Mouse (Mus musculus): ENCODE measurements at regions not wholly inside any gene's neighbourhood (a gene's known extent, or its start where the extent isn't known, plus 50 kb on each side); places are given as distances from the start of the nearest gene placed in this dataset.

DNA sequence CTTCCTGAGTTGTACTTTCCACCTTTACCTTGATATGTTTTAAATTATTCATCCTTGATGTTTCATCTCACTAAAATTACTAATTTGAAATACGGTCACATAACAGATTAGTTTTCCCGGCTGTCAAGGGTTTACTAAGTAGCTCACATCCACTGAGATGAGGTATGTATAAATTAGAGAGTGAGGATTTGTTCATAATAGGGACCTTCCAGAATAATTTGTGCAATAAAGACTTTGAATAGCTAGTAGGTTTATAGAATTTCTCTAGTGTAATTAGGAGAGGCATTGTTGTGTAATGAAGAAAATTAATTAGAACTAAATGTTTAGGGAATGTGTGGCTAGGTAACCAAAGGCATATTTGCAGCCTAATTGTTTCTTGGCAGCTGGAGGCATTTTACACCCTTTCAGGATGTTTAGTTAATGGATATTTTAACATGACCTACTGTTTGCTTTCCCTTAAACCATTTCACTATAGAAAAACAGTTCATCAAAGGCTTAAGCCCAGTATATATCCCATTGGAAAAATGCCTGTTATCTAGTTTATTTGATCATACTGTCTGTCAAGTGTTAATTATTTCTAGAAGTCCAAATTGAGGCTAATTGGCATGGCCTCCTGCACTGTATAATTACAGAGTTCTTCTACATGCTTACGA lies 70.8 kb downstream of the Mat2b start:
- DNase-seq (ENCODE audit: low spot score in 2 of 2), result no peak

DNA sequence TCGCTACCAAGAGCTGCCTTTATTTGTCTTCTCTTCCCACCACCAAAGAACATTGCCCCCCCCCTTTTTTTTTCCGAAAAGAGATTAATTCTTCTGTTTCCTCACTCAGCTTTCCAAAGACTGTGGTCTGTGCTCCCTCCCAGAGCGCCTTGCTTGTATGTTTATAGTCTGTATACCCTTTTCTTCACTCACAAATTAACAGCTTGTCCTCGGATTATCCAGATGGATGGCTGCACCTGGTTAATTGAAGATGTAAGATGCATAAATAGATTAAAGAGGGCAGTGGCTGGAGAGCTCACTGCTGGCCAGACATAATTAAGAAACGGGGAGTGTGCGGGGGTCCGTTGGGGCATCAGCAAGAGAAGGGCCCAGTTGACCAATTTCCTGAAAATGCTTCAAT lies 75.0 kb downstream of the Mat2b start:
- no peak for DNase-seq (ENCODE audit: low spot score in 2 of 2)

DNA sequence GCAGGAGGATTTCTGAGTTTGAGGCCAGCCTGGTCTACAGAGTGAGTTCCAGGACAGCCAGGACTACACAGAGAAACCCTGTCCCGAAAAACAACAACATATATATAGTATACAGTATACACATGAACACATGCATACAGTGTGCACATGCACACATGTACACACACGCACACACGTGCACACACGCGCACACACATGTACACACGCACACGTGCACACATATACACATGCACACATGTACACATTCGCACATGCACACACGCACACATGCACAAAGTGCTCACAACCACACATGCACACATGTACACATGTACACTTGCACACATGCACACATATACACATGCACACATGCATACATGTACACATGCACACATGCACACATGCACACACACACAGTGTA lies 92.0 kb downstream of the Mat2b start:
- DNase-seq (ENCODE audit: low spot score in 2 of 2), result no peak

DNA sequence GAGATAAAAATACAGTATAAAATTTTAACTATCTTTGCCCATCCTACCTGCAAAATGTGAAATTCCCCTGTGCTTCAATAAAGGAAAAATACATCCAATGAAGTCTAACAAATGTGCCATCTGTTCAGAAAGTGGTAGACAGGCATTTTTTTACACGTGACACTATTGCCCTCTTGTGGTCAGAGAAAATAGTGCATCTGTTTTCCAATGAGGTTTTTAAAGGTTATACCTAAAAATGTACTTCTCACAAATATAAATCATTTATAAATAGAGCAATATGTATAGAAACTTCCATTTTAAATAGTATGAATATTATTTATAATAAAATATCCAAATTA lies 93.5 kb downstream of the Mat2b start:
- DNase-seq (ENCODE audit: low spot score in 2 of 2), result no peak

DNA sequence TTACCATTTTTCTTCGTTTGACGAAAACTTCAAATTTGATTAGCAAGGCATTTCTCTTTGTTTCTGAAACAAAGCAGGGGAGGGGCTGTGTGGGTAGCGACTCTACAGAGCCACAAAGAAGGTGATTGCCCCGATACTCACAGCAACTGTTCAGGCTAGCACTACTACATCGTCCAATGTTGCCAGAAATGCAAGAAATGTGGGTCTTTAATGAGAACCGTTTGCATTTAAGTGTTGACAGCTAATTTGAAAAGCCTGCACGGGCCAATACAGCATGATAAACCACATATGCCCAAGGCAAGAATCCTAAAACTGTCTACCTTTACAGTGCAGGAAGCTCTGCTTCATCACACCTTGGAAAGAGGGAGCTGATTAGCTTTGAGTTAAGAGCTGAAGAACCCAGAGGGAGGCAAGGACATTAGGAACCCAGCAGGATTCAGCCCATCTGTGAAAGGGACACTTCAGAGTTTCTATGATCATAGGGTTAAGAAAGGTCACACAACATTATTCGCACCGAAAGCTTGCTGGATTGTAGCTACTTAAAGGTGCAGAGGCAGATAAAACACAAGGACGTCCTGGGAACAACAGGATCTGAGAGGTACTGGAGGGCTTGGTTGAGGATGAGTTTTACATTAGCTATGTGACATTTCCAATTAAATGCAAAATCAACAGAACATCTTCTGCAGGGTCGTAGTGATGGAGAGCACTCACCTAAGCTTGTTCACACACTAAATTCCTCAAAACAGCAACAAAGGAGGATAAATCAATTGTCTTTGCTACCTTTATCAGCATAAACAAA lies 94.0 kb downstream of the Mat2b start:
- DNase-seq (ENCODE audit: low spot score in 2 of 2), result no peak

DNA sequence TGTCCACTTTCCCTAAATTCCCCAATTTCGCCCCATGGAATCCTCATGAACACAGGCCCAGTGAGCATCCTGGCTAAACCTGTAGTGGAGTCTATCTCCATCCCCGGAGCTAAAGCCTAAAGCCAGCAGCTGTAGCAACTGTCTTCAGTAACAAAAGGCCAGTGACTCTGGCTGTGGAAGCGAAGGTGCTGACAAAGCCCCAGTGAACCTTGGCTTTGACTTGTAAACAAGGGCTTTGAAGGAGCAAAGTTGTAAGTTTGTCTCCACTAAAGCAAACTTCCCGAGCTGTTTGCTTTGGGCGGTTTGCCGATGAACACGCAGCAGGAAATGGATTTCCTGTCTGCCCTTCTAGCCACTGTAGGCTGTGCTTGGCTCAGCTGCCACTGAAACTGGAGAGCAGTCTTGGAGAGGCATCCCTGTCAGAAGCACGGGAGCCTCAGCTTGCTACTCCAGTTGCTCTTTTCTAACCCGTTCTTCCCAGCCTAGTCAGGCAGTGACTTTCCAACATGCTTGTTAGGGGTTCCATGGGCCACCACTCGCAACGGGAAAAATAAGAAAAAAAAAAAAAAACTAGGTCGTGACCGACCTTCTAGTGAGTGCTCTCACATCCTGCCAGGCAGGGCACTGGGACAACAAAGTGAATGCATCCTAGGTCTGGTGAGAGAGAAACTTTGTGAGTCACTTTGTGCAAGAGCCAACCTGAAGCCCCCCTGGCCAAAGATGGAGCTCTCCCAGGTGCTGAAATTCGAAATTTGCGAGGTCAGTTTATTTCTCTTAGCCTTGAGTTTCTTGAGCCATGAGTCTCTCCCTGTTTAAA lies 94.8 kb downstream of the Mat2b start:
- DNase-seq (ENCODE audit: low spot score in 2 of 2), result no peak

DNA sequence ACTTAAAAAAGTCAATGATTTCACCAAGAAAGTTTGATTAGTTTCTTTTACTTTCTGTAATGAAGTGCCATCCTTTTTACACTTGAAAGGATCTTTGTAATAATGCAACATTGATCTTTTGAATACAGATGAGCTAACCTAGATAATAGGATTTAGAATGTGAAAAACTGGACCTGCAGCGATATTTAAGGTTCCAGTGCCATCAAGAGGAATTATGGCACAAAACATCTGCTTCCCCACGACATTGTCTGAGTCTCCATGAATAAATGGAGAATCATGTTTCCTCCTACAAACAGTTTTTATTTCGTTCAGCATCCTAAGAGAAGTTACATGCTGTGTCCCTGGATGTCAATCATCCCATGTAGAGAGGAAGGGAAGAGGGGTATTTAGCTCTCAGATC lies 98.7 kb downstream of the Mat2b start:
- DNase-seq (ENCODE audit: low spot score in 2 of 2), result no peak

DNA sequence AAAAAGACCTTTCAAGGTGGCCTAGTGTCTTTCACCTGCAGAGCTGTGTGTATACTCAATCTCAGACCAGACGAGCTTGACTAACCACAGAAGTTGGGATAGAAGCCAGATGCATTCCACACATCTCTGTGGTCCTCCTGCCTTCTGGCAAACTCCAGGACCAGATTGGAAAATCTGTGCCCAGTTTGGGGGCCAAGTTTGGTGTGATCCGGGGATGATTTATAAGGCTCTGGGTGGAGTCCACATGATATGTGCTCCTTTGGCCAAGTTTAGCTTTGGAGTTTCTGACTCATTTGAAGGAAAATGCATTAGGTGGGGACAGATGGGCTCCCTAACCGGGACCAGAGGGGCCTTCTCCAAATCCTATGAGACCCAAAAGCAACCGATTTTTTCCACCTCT lies 102.9 kb downstream of the Mat2b start:
- DNase-seq (ENCODE audit: low spot score in 2 of 2), result no peak

DNA sequence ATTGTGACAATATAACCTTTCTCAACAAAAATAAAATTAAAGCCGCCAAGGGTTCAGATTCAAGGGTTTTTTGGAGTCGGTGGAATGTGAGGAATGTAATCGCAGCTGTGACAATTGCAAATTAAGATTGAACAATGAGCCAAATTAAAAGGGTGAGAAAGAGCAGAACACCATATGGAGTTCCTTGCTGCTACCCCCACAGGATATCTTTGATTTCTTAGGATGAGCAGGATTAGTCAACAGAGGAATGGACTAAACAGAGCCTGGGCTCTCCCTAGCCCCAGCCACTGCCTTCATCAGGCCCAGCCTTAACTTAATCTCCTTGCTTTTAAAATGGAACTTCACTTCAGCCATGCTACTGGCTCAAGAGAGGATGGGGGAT lies 121.3 kb downstream of the Mat2b start:
- DNase-seq (ENCODE audit: low spot score in 2 of 2), result peak in 1 of 2 experiments; percentile 23

DNA sequence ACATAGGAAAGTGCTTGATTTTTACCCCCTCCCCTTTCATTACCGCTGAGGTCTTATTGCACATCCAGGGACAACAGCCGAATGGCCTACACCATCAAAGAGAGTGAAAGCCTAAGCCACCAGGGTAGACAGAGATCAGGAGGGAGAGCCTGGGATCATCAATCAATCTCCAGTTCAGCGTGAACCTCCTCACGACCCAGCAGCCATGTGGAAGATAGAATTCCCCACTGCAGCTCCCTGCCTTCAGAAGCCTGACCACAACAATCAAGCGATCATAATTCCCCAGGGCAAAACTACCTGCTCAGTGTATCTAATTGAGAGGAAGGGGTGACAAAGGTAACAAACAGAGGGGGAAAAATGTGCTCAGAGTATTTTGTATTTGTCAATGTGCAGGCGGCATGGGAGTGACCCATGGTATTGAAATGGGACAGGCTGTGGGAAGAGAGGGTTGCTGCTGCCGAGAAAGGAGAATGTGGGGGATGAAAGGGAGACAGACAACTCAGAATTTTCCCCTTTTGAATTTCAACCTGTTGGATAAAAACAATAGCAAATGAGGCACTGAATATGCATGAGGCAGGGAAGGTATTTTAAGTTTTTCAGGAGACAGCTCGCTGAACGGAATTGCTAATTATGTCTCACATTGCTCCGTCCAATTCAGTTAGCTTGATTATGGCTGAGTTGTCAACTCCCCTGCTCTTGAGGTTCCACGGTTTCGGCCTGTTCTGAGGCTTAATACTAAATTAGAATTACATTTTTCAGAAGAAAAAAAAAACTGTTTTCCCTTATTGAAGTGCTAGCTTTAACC lies 121.8 kb downstream of the Mat2b start:
- DNase-seq (ENCODE audit: low spot score in 2 of 2), result peak in 1 of 2 experiments; percentile 69

DNA sequence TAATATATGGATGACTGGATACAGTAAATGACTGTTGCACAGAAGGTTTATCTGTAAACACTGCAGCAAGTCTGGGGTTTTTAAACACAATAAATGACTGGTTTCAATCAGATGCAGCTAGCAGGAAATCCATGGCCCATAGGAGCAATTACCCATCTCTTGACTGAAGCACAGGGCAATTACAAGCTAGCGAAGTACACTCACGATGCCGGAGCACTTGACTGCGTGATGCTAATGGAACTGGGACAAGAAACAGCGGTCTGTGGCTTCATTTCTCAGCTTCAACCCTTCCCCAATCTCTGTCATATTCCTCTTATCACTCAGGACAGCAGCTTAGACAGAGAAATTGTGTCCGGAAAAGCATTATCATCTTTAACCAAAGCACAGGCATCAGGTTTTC lies 132.1 kb downstream of the Mat2b start:
- no peak for DNase-seq (ENCODE audit: low spot score in 2 of 2)

DNA sequence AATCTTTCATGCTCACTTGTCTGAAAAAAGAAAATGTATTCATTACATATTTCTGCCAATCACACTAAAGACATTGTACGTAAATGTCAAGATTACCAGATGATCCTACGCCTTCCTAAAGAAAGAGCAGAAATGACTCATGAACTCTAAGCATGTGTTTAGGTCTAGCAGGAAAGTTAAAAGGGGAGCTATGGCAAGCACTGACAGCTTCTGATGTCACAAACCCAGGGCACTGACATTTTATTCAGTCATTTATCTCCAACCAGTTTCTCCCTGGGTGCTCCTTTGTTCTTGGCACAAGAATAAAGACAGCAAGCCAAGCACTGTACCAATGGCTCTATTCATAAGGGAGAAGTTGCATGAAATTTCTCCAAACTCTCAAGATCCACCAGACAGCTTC lies 133.0 kb downstream of the Mat2b start:
- DNase-seq (ENCODE audit: low spot score in 2 of 2), result no peak

DNA sequence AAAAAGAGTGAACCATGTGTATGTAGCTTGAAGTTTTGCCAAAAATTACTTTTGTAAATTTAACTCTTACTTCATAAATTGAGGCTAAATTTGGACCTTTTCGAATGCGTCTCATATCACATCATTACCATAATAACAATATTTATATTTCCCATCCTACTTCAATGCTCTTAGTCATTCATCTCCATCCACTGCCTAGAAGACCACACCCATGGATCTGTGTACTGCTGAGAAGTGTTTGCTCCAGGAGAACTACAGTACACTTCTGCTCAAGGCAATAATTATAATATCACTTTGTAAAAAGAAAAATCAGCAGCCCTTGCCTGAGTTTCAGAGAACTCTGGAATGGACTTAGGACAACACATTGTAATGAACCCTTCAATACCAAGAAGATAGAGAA lies 133.6 kb downstream of the Mat2b start:
- no peak for DNase-seq (ENCODE audit: low spot score in 2 of 2)

DNA sequence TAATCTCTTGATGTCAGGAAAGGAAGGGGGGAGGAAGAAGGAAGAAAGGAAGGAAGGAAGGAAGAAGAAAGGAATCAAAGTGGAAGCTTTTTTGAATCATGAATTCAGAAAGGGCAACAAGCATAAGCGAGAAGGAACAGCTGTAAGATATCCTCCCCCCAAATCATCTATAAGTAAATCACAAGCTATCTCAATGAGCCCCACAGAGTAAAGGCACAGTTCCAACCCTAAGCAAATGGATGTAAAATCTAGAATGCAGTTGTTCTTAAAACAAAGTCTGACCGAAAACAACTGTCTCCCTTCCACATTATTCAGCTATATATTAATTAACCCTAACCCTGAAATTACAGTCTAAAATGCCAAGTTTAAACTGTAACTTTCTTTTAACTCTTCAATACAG lies 136.5 kb downstream of the Mat2b start:
- DNase-seq (ENCODE audit: low spot score in 2 of 2), result no peak

DNA sequence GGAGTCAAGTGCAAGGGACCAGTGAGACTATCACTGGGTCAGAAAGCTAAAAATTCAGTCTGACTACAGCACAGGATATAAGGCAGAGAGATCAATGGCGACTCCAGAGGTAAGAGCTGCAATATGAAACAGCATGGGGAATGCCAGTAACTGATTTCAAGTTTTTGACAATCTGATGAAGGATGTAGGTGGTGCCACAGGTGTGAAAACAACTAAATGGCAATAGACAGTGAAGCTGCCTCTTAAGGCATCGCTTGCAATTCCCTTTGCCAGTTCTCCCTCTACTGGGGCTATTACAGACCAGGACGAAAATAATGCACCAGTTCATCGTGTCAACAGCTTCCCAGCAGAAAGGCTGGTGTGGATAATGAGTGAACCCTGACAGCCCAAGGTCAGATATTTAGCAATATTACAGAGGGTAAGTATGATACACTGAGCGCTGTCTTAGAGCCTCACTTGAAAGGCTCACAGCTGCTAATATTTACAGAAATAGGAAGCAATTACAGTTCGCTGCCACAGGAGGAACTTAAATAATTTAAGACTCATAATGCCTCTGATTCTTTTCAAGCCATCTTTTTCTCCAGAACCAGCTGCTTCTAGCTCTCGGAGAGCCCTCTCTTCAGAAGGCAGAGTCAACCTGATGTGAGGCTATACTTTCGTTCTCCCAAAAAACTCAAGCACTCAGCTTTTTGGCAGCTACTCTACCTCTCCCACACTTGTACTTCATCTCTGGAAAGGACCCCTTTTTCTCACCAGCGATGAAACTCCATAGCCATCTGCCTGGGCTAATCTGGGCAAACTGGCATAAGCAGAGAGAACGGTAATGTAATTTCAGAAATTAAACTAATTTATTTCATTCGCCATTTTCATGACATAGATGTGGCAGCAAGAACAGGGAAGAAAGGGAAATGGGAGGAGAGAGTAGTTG lies 139.9 kb downstream of the Mat2b start:
- DNase-seq (ENCODE audit: low spot score in 2 of 2), result peak in 1 of 2 experiments; percentile 53

DNA sequence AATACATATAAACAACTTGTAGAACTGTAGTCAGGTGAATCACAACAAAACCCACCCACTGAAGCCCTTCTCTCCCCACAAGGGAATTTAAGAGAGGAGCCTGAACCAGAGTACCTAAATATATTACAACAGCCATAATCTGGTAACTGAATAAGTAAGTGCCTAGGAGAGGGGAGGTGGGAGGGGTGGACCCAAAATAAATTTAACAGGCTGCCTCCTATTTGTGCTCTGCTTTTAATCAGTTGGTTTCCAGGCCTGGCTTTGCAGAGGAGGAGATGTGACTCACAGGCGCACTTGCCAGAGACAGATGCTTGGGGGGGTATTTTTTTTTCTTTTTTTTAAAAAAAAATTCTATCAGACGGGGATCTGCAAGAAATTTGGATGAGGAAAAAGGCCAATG lies 142.9 kb downstream of the Mat2b start:
- peak in 1 of 2 experiments; percentile 92 for DNase-seq (ENCODE audit: low spot score in 2 of 2)

DNA sequence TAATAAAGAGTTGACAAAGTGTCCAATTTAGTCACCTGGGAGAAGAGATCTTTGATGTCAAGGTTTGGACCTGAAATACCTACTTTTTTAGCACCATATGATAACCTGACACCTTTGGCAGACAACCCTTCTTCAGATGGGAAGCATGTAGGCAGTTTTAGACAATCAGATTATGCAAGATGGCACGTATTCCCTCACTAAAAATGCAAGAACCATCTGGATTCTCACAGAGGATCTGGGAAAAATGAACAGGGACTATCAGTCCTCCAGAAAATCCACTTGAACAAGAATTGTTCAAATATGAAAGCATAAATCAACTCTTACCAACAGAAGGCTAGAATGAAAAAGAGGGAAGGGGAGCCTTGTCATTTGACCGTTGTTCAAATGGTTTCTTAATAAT lies 148.4 kb downstream of the Mat2b start:
- DNase-seq (ENCODE audit: low spot score in 2 of 2), result peak in 1 of 2 experiments; percentile 22

DNA sequence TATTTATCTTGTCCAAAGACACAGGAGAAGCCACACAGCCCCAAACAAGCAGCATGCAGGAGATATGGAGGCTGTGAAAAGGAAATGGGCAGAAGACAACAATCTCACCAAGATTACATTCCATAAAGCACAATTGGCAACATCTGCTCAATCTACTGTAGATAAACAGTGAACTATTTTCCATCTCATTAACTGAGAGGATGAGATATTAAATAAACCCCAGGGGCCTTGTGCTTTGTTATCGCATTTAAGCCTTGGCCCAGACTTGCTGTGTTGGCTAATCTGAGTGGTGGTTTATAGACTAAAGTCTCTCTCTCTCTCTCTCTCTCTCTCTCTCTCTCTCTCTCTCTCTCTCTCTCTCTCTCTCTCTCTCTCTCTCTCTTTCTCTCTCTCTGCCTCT lies 149.5 kb downstream of the Mat2b start:
- DNase-seq (ENCODE audit: low spot score in 2 of 2), result no peak

DNA sequence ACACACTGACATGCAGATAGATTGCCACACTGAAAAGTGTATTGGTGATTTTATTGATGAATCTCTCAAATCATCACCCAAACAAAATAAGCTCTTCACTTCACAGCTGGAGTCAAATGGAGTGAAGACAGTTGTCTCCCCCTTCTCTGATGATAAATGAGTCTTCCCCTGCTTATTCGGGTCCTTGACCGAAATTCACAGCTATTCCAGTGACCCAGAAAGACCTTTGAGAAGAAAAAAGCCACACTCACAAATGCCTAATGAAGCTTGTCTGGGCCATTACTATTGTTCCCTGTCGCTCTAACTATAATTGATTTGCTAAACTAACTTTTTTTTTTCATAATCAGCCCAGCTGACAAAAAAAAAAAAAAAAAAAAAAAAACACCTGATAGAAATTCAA lies 154.8 kb downstream of the Mat2b start:
- DNase-seq (ENCODE audit: low spot score in 2 of 2), result no peak

DNA sequence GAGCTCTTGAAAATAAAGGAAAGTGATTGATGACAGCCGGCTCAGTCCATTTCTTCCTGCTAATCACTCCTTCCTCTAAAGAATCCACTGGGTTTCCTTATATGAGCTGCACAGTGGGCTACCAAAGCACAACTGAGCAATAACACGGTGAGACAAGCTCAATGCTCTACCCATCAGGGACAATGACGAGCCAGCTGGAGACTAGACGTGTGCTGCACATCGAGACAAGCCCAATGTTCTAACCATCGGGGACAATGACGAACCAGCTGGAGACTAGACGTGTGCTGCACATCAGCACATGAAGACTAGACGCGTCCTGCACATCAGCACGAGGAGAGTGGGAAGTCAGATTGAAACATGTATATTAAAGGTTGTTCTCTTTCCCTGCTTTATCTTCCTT lies 155.2 kb downstream of the Mat2b start:
- no peak for DNase-seq (ENCODE audit: low spot score in 2 of 2)
